Mouse (Mus musculus) large intestine, adult 2 months (tissue): Measurements from ENCODE around the gene Hes2. TPM values are rescaled to one million over a fixed set of nuclear protein-coding genes. Genes with fewer than 3 reads are reported as not detected.

Experiments
- DNase-seq: peaks from one replicate; pipeline ENCODE4 v3.0.0-alpha.2; 2012; ENCODE audit warnings: low read depth, low spot score
- WGBS: fragments of 180-500 bp; shearing (Covaris S2); methylation state at CpG from one replicate; pipeline ENCODE4 v1.1.7; 2018; 5-methylcytosine and 5-hydroxymethylcytosine counted together
- polyA plus RNA-seq: library from polyadenylated mRNA; depleted of rRNA; stranded (reverse); fragments of >200 nt; gene quantifications from 2 replicates; pipeline ENCODE4 v1.2.3, GENCODE M21; 2012; rRNA removed

Hes2 gene
- polyA plus RNA-seq, 1 experiment = 7.5 TPM

GRCm38 (mm10) chr4:152202905-152203304 is 44.2 kb downstream of the Hes2 start:
- DNase-seq = no peak
- WGBS = 80% methylated on average over 3 of the region's 3 CpGs

GRCm38 (mm10) chr4:152204663-152205062 is 46.0 kb downstream of the Hes2 start:
- 55% methylated on average over 6 of the region's 6 CpGs for WGBS
- no peak for DNase-seq

GRCm38 (mm10) chr4:152206199-152206598 is 47.5 kb downstream of the Hes2 start:
- DNase-seq = no peak
- WGBS = 75% methylated on average over 6 of the region's 6 CpGs

GRCm38 (mm10) chr4:152209623-152210022 is 51.0 kb downstream of the Hes2 start:
- WGBS = 56% methylated on average over 4 of the region's 4 CpGs
- no peak for DNase-seq

Other genes with a start within 250 kb of the Hes2 start
- 60.8 and 69.6 TPM in 2 replicates for gene Dnajc11, start 225.2 kb upstream of the Hes2 start, polyA plus RNA-seq
- 21.0 and 24.7 TPM in 2 replicates for gene Thap3, start 169.9 kb upstream of the Hes2 start, polyA plus RNA-seq
- 4.4 and 4.8 TPM in 2 replicates for gene Phf13, start 162.6 kb upstream of the Hes2 start, polyA plus RNA-seq
- 9.1 and 10.4 TPM in 2 replicates for gene Klhl21, start 150.1 kb upstream of the Hes2 start, polyA plus RNA-seq
- gene Zbtb48, start 131.2 kb upstream of the Hes2 start, polyA plus RNA-seq = 12.0 and 15.4 TPM in 2 replicates
- 0.04 and 0.07 TPM in 2 replicates for gene Tas1r1, start 120.3 kb upstream of the Hes2 start, polyA plus RNA-seq
- gene Nol9, start 119.5 kb upstream of the Hes2 start, polyA plus RNA-seq = 16.0 and 17.2 TPM in 2 replicates
- gene Plekhg5, start 86.4 kb upstream of the Hes2 start, polyA plus RNA-seq = 12.7 and 17.0 TPM in 2 replicates
- 3.6 and 4.0 TPM in 2 replicates for gene Tnfrsf25, start 42.9 kb upstream of the Hes2 start, polyA plus RNA-seq
- gene Espn, start 6.5 kb upstream of the Hes2 start, polyA plus RNA-seq = 157 and 237 TPM in 2 replicates
- 50.9 and 56.5 TPM in 2 replicates for gene Acot7, start 19.3 kb downstream of the Hes2 start, polyA plus RNA-seq
- 6.5 and 8.1 TPM in 2 replicates for gene Gpr153, start 115.4 kb downstream of the Hes2 start, polyA plus RNA-seq
- not detected in 2 replicates for gene Hes3, start 132.8 kb downstream of the Hes2 start, polyA plus RNA-seq
- 22.1 and 30.5 TPM in 2 replicates for gene Icmt, start 138.4 kb downstream of the Hes2 start, polyA plus RNA-seq
- 3.5 and 4.0 TPM in 2 replicates for gene Rnf207, start 160.1 kb downstream of the Hes2 start, polyA plus RNA-seq
- gene Rpl22, start 166.9 kb downstream of the Hes2 start, polyA plus RNA-seq = 82.6 and 90.4 TPM in 2 replicates
- gene Chd5, start 179.8 kb downstream of the Hes2 start, polyA plus RNA-seq = 0.49 and 0.56 TPM in 2 replicates